Mouse (Mus musculus) ovary, postnatal 14 days (tissue): ENCODE data around the gene Galnt18.

ENCODE experiments used
- DNase-seq: peaks from one replicate; pipeline ENCODE4 v3.0.0; 2022; ENCODE audit warnings: low spot score

Gene Galnt18

DNA sequence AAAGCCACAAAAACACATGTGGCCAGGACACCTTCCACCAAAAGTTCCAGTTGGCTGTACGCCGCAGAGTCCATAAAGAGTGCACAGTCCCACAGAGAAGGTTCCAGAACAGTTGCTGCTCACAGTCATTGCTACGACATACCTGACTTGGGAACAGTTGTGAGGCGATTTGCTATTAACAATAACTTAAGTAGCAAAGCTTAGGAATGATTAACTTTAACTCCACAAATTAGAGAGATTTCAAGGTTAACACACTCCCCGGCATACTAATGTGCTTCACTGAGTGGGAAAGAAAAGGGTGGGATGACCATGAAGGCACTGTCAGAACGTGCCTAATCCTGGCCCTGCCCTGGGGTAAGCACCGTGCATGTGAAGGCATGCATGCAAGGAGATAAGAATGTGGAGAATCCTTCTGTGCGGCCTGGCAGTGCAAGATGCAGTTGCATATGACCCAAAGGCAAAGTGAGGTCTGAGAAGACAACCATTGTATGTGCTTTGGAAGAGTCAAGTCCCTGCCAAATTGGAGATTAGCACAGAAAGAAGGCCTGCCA lies 8.5 kb downstream of the Galnt18 start:
- no peak for DNase-seq

GRCm38 (mm10) chr7:111770585-111770984 lies 9.2 kb downstream of the Galnt18 start:
- DNase-seq: no peak

DNA sequence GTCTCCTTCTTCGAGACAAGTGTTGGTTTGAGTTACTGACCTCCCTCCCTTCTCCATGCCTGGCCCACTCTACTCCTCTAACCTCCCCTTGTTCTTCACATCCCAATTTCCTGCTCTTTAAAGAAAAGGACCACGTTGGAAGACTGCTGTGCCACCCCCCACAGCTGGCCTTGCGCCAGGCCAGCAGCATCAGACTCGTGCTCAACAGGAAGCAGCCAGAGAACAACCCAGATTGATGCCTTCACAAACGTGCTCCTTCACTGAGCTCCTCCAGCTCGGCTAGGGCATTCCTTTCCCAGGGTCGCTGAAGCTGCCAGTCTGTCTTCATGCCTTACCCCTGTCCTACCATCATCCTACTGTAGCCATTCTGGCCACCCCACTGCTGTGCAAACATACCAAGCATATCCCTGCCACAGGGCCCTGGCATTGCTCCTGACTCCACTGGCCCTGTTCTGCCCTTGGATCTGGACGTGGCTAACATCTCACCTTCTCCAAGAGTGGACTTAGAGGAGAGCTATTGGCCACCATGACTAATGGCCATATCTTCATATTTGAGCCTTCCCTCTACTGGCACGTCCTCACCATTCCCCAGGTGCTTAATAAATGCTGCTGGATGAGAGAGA lies 13.5 kb downstream of the Galnt18 start:
- no peak for DNase-seq

GRCm38 (mm10) chr7:111762754-111763153 lies 17.0 kb downstream of the Galnt18 start:
- DNase-seq: no peak

- DNase-seq: no peak
Measured at GRCm38 (mm10) chr7:111748571-111749071, 31.2 kb downstream of the Galnt18 start.

- no peak for DNase-seq
Measured at GRCm38 (mm10) chr7:111744770-111745169, 35.0 kb downstream of the Galnt18 start.

DNA sequence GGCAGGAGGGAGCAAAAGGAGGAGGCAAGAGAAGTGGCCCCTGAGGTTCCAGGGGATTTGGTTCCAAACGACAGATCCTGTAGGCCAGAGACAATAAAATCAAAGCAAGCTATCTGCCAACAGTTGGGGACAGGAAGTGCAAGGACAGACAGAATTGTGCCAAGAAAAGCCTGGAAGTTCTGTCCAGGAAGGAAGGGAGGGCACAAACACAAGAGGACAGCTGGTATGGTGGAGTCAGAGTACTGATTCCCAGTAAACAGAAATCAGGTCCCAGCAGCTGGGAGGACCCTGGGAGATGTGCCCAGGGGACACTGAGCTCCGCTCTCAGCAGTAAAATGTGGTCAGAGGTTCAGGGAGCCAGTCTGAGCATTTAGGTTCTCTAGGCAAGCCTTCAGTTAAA lies 38.2 kb downstream of the Galnt18 start:
- no peak for DNase-seq

DNA sequence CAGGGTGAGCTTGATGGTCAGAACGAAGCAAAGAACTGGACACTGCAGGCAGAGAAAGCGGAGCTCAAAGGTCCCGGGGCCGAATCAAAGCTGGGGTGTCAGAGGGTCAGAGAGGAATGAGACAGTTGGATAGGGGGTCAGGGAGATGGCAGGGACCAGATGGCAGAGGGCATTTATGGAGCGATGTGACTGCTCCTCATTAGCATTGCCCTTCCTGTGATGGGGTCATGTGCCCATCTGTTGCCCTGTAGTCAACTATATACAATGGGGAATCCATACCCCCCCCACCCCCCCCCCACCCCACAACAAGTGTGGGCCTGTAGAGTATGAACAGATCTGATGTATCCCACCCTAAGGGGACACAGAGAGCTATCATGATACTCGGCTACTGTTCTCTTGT lies 39.7 kb downstream of the Galnt18 start:
- no peak for DNase-seq

DNA sequence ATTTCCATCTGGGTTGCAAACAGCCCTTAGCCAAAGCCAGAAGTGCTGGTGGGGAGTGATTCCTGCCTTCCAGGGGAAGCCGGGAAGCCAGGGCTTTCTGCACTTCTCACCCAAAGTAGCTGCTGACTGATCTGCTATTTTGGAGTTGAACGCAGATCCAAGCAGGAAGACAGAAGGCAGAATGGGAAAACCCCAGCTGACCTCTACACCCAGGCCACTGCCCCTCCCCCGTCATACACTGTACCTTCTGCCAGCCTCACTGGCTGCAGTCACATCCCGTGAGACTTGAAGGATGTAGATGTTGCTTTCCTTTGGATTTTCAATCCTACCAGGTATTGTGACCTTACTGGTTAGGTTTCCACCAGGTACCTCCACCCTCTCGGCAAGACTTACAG lies 40.4 kb downstream of the Galnt18 start:
- DNase-seq: no peak

- DNase-seq: no peak
Measured at GRCm38 (mm10) chr7:111738456-111739370, 41.1 kb downstream of the Galnt18 start.

- DNase-seq: no peak
Measured at GRCm38 (mm10) chr7:111737426-111737825, 42.4 kb downstream of the Galnt18 start.

GRCm38 (mm10) chr7:111736365-111736764 lies 43.4 kb downstream of the Galnt18 start:
- DNase-seq: no peak

DNA sequence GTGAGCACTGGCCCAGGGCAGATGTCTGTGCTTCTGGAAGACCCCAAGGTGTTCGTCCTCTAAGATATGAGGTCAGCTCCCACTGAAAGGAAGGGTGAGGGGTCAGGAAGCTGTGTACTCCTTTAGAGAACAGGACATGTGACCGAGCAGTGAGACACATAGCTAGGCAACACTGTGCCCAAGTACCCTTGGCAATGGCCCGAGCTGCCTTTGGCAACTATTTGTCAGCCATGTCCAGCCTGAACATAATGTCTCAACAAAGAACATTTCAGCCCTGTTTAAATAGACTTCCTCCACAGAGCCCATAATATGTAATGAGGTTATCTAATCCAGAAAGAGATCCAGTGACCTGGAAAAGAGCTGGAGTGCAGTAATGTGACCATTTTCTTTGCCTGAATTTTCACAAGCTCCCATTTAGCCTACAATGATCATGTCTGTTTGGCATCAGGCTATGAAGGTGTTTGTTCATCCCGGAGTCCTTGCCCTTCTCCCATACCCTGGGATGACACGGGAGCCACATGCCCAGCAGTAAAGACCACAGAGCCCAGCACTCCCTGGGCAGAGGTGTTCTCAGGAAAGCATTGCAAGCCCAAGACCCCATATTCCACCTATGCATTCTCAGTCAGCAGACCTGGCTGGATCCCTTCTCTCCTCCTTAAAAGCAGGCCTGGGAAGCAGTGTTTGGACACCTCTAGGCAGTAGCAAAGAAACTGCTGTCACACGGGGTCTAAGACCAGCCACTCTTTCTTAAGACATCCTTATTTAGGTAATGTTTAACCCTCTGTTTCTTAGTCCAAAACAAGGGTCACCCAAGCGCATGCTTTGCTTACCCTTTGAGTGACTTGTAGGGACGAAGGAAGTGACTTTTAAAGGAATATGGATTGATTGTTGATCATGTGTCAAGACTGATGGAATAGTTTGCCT lies 49.2 kb downstream of the Galnt18 start:
- DNase-seq: no peak

DNA sequence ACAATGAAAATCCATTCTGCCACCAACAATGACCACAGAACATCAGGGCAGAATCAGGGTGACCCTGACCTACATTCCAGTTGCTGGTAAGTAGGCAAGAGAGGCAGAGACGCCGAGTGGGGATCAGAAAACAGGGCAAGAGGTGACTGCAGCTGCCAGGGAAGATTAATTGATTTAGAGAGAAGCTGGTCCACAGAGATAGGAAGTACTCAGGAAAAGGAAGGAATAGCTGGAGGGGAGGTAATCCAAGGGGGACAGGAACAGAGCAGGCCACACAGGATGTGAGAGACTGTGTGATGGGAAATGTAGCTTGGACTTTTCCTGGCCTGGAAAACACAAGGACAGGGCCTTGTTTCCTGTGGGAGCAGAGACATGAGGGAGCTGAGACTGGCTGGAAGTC lies 52.8 kb downstream of the Galnt18 start:
- DNase-seq: no peak

DNA sequence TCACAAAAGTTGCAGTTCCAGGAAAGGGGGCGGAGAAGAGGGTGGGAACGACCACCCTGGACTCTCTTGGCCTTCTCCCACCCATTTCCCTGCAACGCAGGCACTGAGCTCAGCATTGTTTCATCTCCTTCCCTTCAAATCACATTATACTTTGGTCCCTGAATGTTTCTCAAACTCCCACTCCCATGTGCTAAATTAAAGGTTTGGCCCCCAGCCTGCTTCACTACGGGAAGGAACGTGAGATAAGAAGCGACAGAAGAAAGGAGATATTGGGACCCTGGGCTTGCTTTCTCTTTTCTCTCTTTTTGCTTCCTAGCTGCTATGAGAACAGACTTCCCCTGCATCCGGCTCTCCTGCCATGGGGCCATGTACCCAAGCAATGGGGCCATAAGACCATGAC lies 55.0 kb downstream of the Galnt18 start:
- DNase-seq: no peak

DNA sequence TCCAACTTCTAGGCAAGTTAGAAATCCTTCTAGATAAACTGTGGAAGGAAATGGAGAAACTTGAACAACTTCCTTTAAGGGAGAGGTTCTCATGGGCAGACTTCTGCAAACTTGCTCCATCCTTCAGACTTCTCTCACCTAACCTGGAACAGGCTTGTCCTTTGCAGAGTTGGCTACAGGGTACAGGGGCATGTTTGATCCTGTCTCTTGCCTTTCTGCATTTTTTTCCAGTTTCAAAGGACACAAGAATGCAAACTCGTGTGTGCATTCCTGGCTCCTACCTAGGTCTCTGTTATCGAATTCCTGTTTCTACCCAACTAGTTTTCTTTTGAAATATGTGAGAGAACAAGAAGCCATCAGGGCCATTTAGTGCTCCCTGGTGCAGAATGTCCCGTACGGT lies 55.8 kb downstream of the Galnt18 start:
- no peak for DNase-seq

- DNase-seq: no peak
Measured at GRCm38 (mm10) chr7:111721308-111721698, 58.5 kb downstream of the Galnt18 start.

DNA sequence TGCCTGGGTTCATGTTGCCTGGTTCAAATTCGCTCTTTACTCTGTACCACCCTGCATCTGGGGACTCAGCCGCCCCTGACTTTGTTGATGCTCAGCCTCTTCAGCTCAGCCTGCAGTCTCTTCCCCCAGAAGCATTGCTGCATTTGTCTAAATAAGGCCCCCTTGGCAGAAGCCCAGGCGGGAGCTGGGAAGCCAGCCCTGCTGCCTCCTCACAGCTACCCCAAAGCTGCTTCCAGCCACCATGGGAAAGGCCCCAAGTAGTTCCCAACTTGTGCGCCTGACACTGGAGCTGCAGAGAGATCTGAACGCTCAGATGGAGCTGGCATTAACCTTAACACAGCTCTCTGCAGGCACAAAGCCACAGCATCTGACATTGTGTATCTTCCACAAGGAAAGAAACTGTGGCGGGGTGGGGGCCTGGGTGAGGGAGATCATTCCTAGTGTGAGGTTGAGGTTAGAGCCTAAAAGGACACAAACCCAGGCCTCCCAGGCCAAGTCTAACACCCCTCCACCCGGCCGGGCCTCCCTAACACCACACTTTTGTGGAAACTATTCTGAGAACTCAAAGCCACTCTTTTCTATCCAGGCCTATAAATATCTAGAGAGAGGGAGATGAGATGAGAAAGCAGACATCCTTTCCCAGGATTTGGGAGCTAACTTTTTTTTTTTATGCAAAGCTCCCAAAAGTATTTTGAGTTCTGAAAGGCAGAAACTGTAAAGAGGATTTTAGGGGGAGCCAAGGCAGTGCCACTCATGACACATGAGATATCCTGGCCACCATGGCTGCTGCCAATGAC lies 59.1 kb downstream of the Galnt18 start:
- peak; percentile 26 for DNase-seq

- DNase-seq: no peak
Measured at GRCm38 (mm10) chr7:111718900-111719299, 60.9 kb downstream of the Galnt18 start.

GRCm38 (mm10) chr7:111714639-111715360 lies 65.0 kb downstream of the Galnt18 start:
- no peak for DNase-seq
